Mouse (Mus musculus): ENCODE measurements around the gene H3f3a. TPM values are rescaled to one million over a fixed set of nuclear protein-coding genes. Genes with fewer than 3 reads are reported as not detected.

H3f3a gene
- polyA plus RNA-seq, 1 experiment = 348 TPM

DNA sequence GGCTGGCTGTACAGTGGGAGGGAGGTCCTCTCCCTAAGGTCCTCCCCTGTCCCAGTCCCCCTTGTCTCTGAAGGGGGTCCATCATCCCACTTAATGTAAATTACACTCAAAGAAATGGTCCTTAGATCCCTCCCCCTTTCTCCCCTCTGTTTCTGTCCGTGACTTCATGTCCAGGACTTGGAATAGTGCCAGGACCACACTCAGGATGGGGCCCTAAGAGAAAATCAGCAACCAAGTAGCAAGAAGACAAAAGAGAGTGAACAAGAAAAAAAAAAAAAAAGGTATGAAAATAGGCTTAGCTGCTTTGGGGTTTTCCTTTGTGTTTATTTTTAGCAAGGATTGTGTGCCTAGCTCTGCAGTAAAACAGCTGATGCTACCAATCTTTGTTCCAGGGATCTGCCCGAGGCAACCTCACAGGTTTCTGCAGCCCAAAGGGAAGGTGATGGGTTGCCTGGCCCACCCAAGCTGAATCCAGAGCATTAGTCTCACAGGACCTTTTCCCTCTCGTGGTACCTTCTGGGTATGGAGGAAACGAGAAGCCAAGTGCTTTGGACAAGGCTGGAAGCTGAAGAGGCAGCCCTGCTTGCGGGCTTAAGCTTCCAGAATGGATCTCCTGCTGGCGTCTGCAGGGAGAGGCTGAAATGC is 37.8 kb downstream of the H3f3a start:
- 63% methylated on average over 6 of the region's 6 CpGs for WGBS

DNA sequence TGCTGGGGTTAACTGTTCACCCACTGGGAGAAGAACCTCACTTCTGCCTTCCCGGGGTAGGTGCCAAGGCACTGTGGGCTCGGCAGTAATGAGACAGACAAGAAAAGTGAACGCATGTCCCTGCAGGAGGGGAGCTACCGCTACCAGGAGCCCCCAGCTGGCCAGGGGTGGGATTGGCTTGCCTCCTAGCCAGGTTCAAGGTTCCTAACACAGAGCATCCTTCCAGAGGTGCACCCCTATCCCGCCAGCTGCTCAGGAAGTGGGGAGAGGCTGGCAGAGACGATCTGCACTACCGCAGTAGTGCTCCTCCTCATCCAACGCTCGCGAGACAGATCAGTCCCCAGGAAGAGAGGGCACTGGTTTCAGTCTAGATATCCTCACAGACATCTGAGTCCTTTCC is 38.4 kb downstream of the H3f3a start:
- no peaks in the 10 kb centered on the region for H3K36me3 ChIP-seq (ENCODE audit: control insufficient read depth, insufficient read depth, low read length)
- no peak overlapping the region for H3K27ac ChIP-seq (ENCODE audit: insufficient read depth, low read depth, low read length)
- DNase-seq = no peak
- no peak for TF ChIP-seq POLR2A (IDR thresholded peaks at IDR 0.05; ENCODE audit: low read depth, low read length)
- TF ChIP-seq CTCF (conservative IDR thresholded peaks at IDR 0.05; ENCODE audit: insufficient read depth, insufficient read length, low read depth, low read length) = no peak
- no peak overlapping the region for H3K4me3 ChIP-seq (ENCODE audit: insufficient read depth, low read depth, low read length)
- H3K27me3 ChIP-seq (replicated peaks; ENCODE audit: control insufficient read depth, insufficient read depth, low read length) = no peaks in the 10 kb centered on the region
- H3K4me1 ChIP-seq (ENCODE audit: control insufficient read depth, insufficient read depth, low read length) = peaks cover 5% of the 10 kb centered on the region; the same call in 1 of the 2 replicates
- WGBS = 84% methylated on average over 10 of the region's 10 CpGs

More for the DNA sequence above, 37.8 kb downstream of the H3f3a start:
- DNase-seq = no peak
- Histone ChIP-seq H3K36me3 (ENCODE audit: control insufficient read depth, insufficient read depth, low read length) (no peaks in the 10 kb centered on the region), H3K4me3 (ENCODE audit: insufficient read depth, low read depth, low read length) (no peak overlapping the region), H3K27me3 (replicated peaks; ENCODE audit: control insufficient read depth, insufficient read depth, low read length) (no peaks in the 10 kb centered on the region), H3K4me1 (ENCODE audit: control insufficient read depth, insufficient read depth, low read length) (peaks cover 7% of the 10 kb centered on the region), H3K27ac (ENCODE audit: insufficient read depth, low read depth, low read length) (no peak overlapping the region)
- no peak for TF ChIP-seq CTCF (conservative IDR thresholded peaks at IDR 0.05; ENCODE audit: insufficient read depth, insufficient read length, low read depth, low read length)
- no peak for TF ChIP-seq POLR2A (IDR thresholded peaks at IDR 0.05; ENCODE audit: low read depth, low read length)

GRCm38 (mm10) chr1:180774664-180775063 is 39.1 kb downstream of the H3f3a start:
- 70% methylated on average over 3 of the region's 3 CpGs for WGBS

DNA sequence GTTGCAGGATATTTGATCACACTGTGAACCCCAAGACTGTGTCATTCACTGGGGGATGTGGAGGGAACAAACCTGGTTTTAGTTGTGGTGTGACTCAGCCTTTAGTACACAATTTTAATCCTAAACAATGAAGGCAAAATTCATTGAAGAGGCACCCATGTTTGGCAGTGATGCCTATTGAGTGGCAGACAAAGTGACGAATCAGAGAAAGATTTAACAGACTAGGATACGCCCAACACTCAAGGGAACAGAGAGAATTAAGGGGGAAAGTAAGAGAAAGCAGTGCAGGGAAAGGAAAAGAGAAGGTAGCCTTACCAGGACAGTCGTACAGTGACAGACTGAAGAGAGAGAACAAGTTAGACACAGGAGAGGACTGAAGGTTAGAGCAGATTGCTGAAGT is 41.5 kb downstream of the H3f3a start:
- DNase-seq = no peak
- H3K36me3 ChIP-seq (ENCODE audit: control insufficient read depth, insufficient read depth, low read length) = no peaks in the 10 kb centered on the region
- WGBS = 94% methylated on average over 3 of the region's 3 CpGs
- H3K27me3 ChIP-seq (replicated peaks; ENCODE audit: control insufficient read depth, insufficient read depth, low read length) = no peaks in the 10 kb centered on the region
- TF ChIP-seq CTCF (conservative IDR thresholded peaks at IDR 0.05; ENCODE audit: insufficient read depth, insufficient read length, low read depth, low read length) = no peak
- peaks cover 5% of the 10 kb centered on the region; the same call in 1 of the 2 replicates for H3K4me1 ChIP-seq (ENCODE audit: control insufficient read depth, insufficient read depth, low read length)
- H3K27ac ChIP-seq (ENCODE audit: insufficient read depth, low read depth, low read length) = no peak overlapping the region
- no peak overlapping the region for H3K4me3 ChIP-seq (ENCODE audit: insufficient read depth, low read depth, low read length)

More at GRCm38 (mm10) chr1:180774664-180775063, 39.1 kb downstream of the H3f3a start:
- H3K4me1 ChIP-seq (ENCODE audit: control insufficient read depth, insufficient read depth, low read length) = peaks cover 3% of the 10 kb centered on the region; the same call in 1 of the 2 replicates
- no peak for DNase-seq
- H3K27ac ChIP-seq (ENCODE audit: insufficient read depth, low read depth, low read length) = no peak overlapping the region
- H3K4me3 ChIP-seq (ENCODE audit: insufficient read depth, low read depth, low read length) = no peak overlapping the region
- TF ChIP-seq CTCF (conservative IDR thresholded peaks at IDR 0.05; ENCODE audit: insufficient read depth, insufficient read length, low read depth, low read length) (peak; percentile 58), POLR2A (IDR thresholded peaks at IDR 0.05; ENCODE audit: low read depth, low read length) (no peak)
- H3K27me3 ChIP-seq (replicated peaks; ENCODE audit: control insufficient read depth, insufficient read depth, low read length) = no peaks in the 10 kb centered on the region
- H3K36me3 ChIP-seq (ENCODE audit: control insufficient read depth, insufficient read depth, low read length) = no peaks in the 10 kb centered on the region

DNA sequence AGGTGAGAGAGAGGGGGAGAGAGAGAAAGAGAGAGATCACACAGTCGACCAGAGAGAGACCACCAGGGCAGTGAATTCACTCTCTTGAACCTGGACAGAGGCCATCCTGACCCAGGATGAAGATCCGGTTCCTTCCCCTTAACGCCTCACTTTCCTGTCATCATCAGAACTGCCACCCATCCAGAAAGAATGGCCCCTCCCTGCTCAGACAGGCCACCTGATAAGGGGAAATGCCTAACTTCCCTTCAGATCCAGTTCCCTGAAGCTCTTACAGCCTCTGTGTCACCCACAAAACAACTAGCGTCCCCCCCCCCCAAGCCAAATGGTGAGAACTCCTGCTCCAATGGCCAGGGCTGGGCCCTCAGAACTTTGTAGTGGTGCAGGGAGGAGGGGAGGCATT is 42.0 kb downstream of the H3f3a start:
- Histone ChIP-seq H3K4me1 (ENCODE audit: control insufficient read depth, insufficient read depth, low read length) (peaks cover 6% of the 10 kb centered on the region; the same call in 1 of the 2 replicates), H3K27ac (ENCODE audit: insufficient read depth, low read depth, low read length) (no peak overlapping the region), H3K36me3 (ENCODE audit: control insufficient read depth, insufficient read depth, low read length) (no peaks in the 10 kb centered on the region), H3K27me3 (replicated peaks; ENCODE audit: control insufficient read depth, insufficient read depth, low read length) (no peaks in the 10 kb centered on the region), H3K4me3 (ENCODE audit: insufficient read depth, low read depth, low read length) (no peak overlapping the region)
- DNase-seq = no peak
- 77% methylated on average over 4 of the region's 4 CpGs for WGBS
- TF ChIP-seq CTCF (conservative IDR thresholded peaks at IDR 0.05; ENCODE audit: insufficient read depth, insufficient read length, low read depth, low read length) (no peak), POLR2A (IDR thresholded peaks at IDR 0.05; ENCODE audit: low read depth, low read length) (no peak)

DNA sequence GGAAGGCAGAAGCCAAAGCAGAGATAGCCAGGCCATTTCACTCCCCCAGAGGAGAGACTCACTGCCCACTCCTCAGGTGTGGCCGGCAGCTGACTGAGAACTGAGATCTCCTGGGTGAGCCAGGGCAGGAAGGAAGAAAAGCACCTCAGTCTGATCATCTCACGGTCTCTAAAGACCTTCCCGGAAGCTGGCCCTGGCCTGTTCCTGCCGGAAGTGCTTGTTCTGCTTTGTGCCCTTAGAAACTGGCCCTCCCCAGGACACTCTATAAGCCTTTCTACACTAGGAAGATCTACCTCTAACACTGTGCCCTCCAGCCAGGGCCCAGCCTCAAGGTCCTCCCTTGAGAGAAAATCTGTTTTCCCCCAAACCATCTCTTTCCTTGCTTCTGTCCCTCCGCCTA is 42.4 kb downstream of the H3f3a start:
- WGBS = 66% methylated on average over 5 of the region's 5 CpGs
- DNase-seq = no peak
- Histone ChIP-seq H3K4me3 (ENCODE audit: insufficient read depth, low read depth, low read length) (no peak overlapping the region), H3K36me3 (ENCODE audit: control insufficient read depth, insufficient read depth, low read length) (no peaks in the 10 kb centered on the region), H3K27me3 (replicated peaks; ENCODE audit: control insufficient read depth, insufficient read depth, low read length) (no peaks in the 10 kb centered on the region), H3K27ac (ENCODE audit: insufficient read depth, low read depth, low read length) (no peak overlapping the region), H3K4me1 (ENCODE audit: control insufficient read depth, insufficient read depth, low read length) (peaks cover 6% of the 10 kb centered on the region; the same call in 1 of the 2 replicates)
- TF ChIP-seq POLR2A (IDR thresholded peaks at IDR 0.05; ENCODE audit: low read depth, low read length) = no peak
- no peak for TF ChIP-seq CTCF (conservative IDR thresholded peaks at IDR 0.05; ENCODE audit: insufficient read depth, insufficient read length, low read depth, low read length)

- 4% methylated on average over 37 of the region's 37 CpGs for WGBS
- TF ChIP-seq CTCF (conservative IDR thresholded peaks at IDR 0.05; ENCODE audit: insufficient read depth, insufficient read length, low read depth, low read length) (peak; percentile 58), POLR2A (IDR thresholded peaks at IDR 0.05; ENCODE audit: low read depth, low read length) (no peak)
Measured at GRCm38 (mm10) chr1:180768334-180769168, 45.2 kb downstream of the H3f3a start.

More at GRCm38 (mm10) chr1:180768334-180769168, 45.2 kb downstream of the H3f3a start:
- no peaks in the 10 kb centered on the region for H3K36me3 ChIP-seq (ENCODE audit: control insufficient read depth, insufficient read depth, low read length)
- H3K27ac ChIP-seq (ENCODE audit: insufficient read depth, low read depth, low read length) = peak overlapping the region; percentile 88
- H3K27me3 ChIP-seq (replicated peaks; ENCODE audit: control insufficient read depth, insufficient read depth, low read length) = no peaks in the 10 kb centered on the region
- peak overlapping the region; percentile 63 for H3K4me3 ChIP-seq (ENCODE audit: insufficient read depth, low read depth, low read length)
- H3K4me1 ChIP-seq (ENCODE audit: control insufficient read depth, insufficient read depth, low read length) = peaks cover 6% of the 10 kb centered on the region; the same call in 1 of the 2 replicates
- peak; percentile 83 for DNase-seq

Data from kidney, adult 2 months (tissue).